Mouse (Mus musculus) brown adipose tissue, adult 24 weeks (tissue): Measurements from ENCODE around the gene Olfr1195. TPM values are rescaled to one million over a fixed set of nuclear protein-coding genes. Genes with fewer than 3 reads are reported as not detected.
"Not testable (repeated sequence)": the region's sequence is repeated elsewhere in the genome, so short reads cannot be mapped to it uniquely, and the experiment has no call there.

Source experiments
- H3K27ac ChIP-seq: fragments of 200-500 bp; replicated peaks from 2 replicates; pipeline ENCODE4 v1.5.1; 2012; ENCODE audit warnings: low read depth, mild to moderate bottlenecking, low read length
- H3K4me1 ChIP-seq: fragments of 200-500 bp; 2 replicates; pipeline ENCODE4 v1.6.1; 2012; ENCODE audit warnings: low read length, mixed read lengths; ENCODE audit not compliant: control insufficient read depth, insufficient read depth, insufficient read length
- H3K4me3 ChIP-seq: fragments of 200-500 bp; 2 replicates; pipeline ENCODE4 v1.5.1; 2012; ENCODE audit warnings: low read depth, mild to moderate bottlenecking, low read length, moderate library complexity; ENCODE audit not compliant: insufficient read depth
- polyA plus RNA-seq: library from polyadenylated mRNA; stranded (reverse); fragments of >200 nt; gene quantifications from 2 replicates; pipeline ENCODE4 v1.2.4, GENCODE M21; 2012; ENCODE audit not compliant: missing spikeins, insufficient read depth, insufficient read length

The Olfr1195 gene
- polyA plus RNA-seq: not detected in 2 replicates

- Histone ChIP-seq H3K27ac (no peak within 1 kb of the TSS), H3K4me1 (no peaks in the 10 kb centered on the region), H3K4me3 (no peak within 1 kb of the TSS)
These were observed at the start of gene Olfr1195 for GRCm38 (mm10) chr2:88689087-88689486. Gene Olfr1195, minus strand, starts transcription at chr2:88689187.

DNA sequence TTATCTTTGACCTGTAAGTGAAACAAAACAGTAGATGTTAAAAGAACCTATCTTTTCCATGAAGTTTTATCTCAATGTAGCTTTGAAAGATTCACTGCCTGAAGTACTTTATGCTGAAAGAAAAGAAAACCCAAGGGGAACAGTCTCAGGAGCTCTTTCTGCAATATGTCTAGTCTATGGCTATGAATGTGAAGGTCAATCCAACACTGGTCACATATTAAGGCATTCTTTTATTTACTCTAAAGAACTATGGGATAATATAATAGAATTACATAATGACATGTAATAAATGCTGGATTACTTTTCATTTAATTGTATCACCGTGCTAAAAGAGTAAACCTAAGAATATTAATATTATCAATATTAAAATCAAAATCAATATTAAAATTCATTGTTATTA, 43.3 kb upstream of the Olfr1195 start, which contains the start of gene Olfr1197:
Gene Olfr1197, minus strand, starts transcription at position 101 of the 400 bp plus-strand sequence.
- H3K27ac ChIP-seq: no peak within 1 kb of the TSS
- H3K4me1 ChIP-seq: no peaks in the 10 kb centered on the region
- no peak within 1 kb of the TSS for H3K4me3 ChIP-seq

- no peaks in the 10 kb centered on the region for H3K4me1 ChIP-seq
- H3K4me3 ChIP-seq: no peak within 1 kb of the TSS
- no peak within 1 kb of the TSS for H3K27ac ChIP-seq
These were observed 15.5 kb upstream of the Olfr1195 start, which contains the start of gene Olfr1196 for GRCm38 (mm10) chr2:88704497-88704896. Gene Olfr1196, minus strand, starts transcription at chr2:88704597.

DNA sequence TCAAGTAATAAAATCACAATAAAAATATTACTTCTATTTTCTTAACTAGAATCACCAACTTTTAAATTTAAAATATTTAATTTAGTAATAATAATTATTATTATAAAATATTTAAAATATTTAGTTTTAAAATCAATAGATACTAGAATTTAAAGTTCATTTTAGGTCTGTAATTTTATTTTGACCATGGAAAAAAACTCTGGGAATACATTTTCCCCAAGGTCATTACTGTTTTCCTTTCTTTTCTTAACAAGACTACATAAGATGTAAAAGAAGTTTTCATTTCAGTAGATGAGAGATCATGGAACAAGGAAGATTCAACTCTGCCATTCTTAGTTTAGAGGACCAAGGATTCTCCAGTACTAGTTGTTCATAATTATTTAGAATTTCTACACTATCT, 13.7 kb downstream of the Olfr1195 start, which contains the start of gene Olfr1193:
Gene Olfr1193, plus strand, starts transcription at position 301 of the 400 bp plus-strand sequence.
- not testable (repeated sequence) for H3K4me1 ChIP-seq, H3K4me3 ChIP-seq, H3K27ac ChIP-seq

- Histone ChIP-seq H3K4me1 (no peaks in the 10 kb centered on the region), H3K27ac (no peak within 1 kb of the TSS), H3K4me3 (no peak within 1 kb of the TSS)
These were observed 40.8 kb downstream of the Olfr1195 start, which contains the start of gene Olfr1192-ps1 for GRCm38 (mm10) chr2:88648209-88648608. Gene Olfr1192-ps1, plus strand, starts transcription at chr2:88648509.

DNA sequence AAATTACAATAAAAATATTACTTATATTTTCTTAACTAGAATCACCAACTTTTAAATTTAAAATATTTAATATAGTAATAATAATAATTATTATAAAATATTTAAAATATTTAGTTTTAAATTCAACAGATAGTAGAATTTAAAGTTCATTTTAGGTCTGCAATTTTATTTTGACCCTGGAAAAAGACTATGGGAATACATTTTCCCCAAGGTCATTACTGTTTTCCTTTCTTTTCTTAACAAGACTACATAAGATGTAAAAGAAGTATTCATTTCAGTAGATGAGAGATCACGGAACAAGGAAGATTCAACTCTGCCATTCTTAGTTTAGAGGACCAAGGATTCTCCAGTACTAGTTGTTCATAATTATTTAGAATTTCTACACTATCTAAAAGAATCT, 48.7 kb downstream of the Olfr1195 start, which contains the start of gene Olfr1191-ps1:
Gene Olfr1191-ps1, plus strand, starts transcription at position 301 of the 400 bp plus-strand sequence.
- not testable (repeated sequence) for H3K27ac ChIP-seq, H3K4me3 ChIP-seq

More for the DNA sequence above, 48.7 kb downstream of the Olfr1195 start, which contains the start of gene Olfr1191-ps1:
- not testable (repeated sequence) for H3K4me1 ChIP-seq

Other genes starting within 250 kb of the Olfr1195 start
- gene Gm13757, start 240.1 kb downstream of the Olfr1195 start, polyA plus RNA-seq: not detected in 2 replicates
- not detected in 2 replicates for gene Olfr1183, start 234.3 kb downstream of the Olfr1195 start, polyA plus RNA-seq
- gene Olfr1184, start 205.6 kb downstream of the Olfr1195 start, polyA plus RNA-seq: not detected in 2 replicates
- gene Olfr1185-ps1, start 195.9 kb downstream of the Olfr1195 start, polyA plus RNA-seq: not detected in 2 replicates
- gene Olfr1186, start 170.6 kb downstream of the Olfr1195 start, polyA plus RNA-seq: not detected in 2 replicates
- not detected in 2 replicates for gene Olfr1188, start 132.3 kb downstream of the Olfr1195 start, polyA plus RNA-seq
- gene Olfr1189, start 102.7 kb downstream of the Olfr1195 start, polyA plus RNA-seq: not detected in 2 replicates
- not detected in 2 replicates for gene Olfr1191-ps1, start 48.6 kb downstream of the Olfr1195 start, polyA plus RNA-seq
- not detected in 2 replicates for gene Olfr1192-ps1, start 40.7 kb downstream of the Olfr1195 start, polyA plus RNA-seq
- gene Olfr1193, start 13.6 kb downstream of the Olfr1195 start, polyA plus RNA-seq: not detected in 2 replicates
- gene Olfr1196, start 15.4 kb upstream of the Olfr1195 start, polyA plus RNA-seq: not detected in 2 replicates
- not detected in 2 replicates for gene Olfr1197, start 43.2 kb upstream of the Olfr1195 start, polyA plus RNA-seq
- gene Olfr1198, start 62.2 kb upstream of the Olfr1195 start, polyA plus RNA-seq: not detected in 2 replicates
- not detected in 2 replicates for gene Olfr1199, start 71.3 kb upstream of the Olfr1195 start, polyA plus RNA-seq
- gene Olfr1200, start 81.3 kb upstream of the Olfr1195 start, polyA plus RNA-seq: not detected in 2 replicates
- not detected in 2 replicates for gene Olfr1201, start 103.8 kb upstream of the Olfr1195 start, polyA plus RNA-seq
- gene Olfr1202, start 125.3 kb upstream of the Olfr1195 start, polyA plus RNA-seq: not detected in 2 replicates
- gene Olfr1205, start 140.6 kb upstream of the Olfr1195 start, polyA plus RNA-seq: not detected in 2 replicates
- gene Olfr1204, start 160.1 kb upstream of the Olfr1195 start, polyA plus RNA-seq: not detected in 2 replicates
- gene Olfr1206, start 174.0 kb upstream of the Olfr1195 start, polyA plus RNA-seq: not detected in 2 replicates
- not detected in 2 replicates for gene Olfr1208, start 213.1 kb upstream of the Olfr1195 start, polyA plus RNA-seq
- gene Olfr1209, start 226.0 kb upstream of the Olfr1195 start, polyA plus RNA-seq: not detected in 2 replicates
- not detected in 2 replicates for gene Olfr1211, start 248.9 kb upstream of the Olfr1195 start, polyA plus RNA-seq